Mouse (Mus musculus) forebrain, embryonic 11.5 days (tissue): Measurements from ENCODE around the gene Mrpl58. TPM values are rescaled to one million over a fixed set of nuclear protein-coding genes. Genes with fewer than 3 reads are reported as not detected.
A peak's percentile ranks its signal among the peaks of the same experiment; 100 is the strongest.

Experiments used
- ATAC-seq: fragments of 200-750 bp; cut with Nextera tagmentation; replicated peaks from 2 replicates; pipeline ENCODE4 v1.8.0; 2017; ENCODE audit warnings: moderate TSS enrichment; ENCODE audit not compliant: low FRiP score
- DNase-seq: peaks from one replicate; pipeline ENCODE4 v3.0.0-alpha.2; 2017; ENCODE audit warnings: low spot score
- H3K27ac ChIP-seq: fragments of 300-500 bp; sonication (generic); 2 replicates; pipeline ENCODE4 v1.5.1; 2014; ENCODE audit warnings: low read depth, low read length
- H3K27me3 ChIP-seq: fragments of 300-500 bp; sonication (generic); 2 replicates; pipeline ENCODE4 v1.6.1; 2014; ENCODE audit warnings: mild to moderate bottlenecking, low read length, mixed read lengths; ENCODE audit not compliant: control insufficient read depth, insufficient read depth
- H3K36me3 ChIP-seq: fragments of 300-500 bp; sonication (generic); 2 replicates; pipeline ENCODE4 v1.6.1; 2014; ENCODE audit warnings: mild to moderate bottlenecking, low read length, moderate library complexity, mixed read lengths; ENCODE audit not compliant: control insufficient read depth, insufficient read depth
- H3K4me1 ChIP-seq: fragments of 300-500 bp; sonication (generic); replicated peaks from 2 replicates; pipeline ENCODE4 v1.6.1; 2014; ENCODE audit warnings: low read length, mixed read lengths; ENCODE audit not compliant: control insufficient read depth, insufficient read depth
- H3K4me2 ChIP-seq: fragments of 300-500 bp; sonication (generic); 2 replicates; pipeline ENCODE4 v1.6.1; 2014; ENCODE audit warnings: low read depth, mild to moderate bottlenecking, low read length, moderate library complexity, mixed read lengths; ENCODE audit not compliant: severe bottlenecking
- H3K4me3 ChIP-seq: fragments of 300-500 bp; sonication (generic); 2 replicates; pipeline ENCODE4 v1.5.1; 2014; ENCODE audit warnings: low read depth, low read length
- H3K9ac ChIP-seq: fragments of 300-500 bp; sonication (generic); 2 replicates; pipeline ENCODE4 v1.6.1; 2014; ENCODE audit warnings: low read length
- H3K9me3 ChIP-seq: fragments of 300-500 bp; sonication (generic); 2 replicates; pipeline ENCODE4 v1.6.1; 2016; ENCODE audit warnings: low read length, mixed read lengths; ENCODE audit not compliant: control insufficient read depth
- WGBS: fragments of 180-500 bp; shearing (Covaris S2); extraction: QIAGEN DNeasy Blood & Tissue Kit; methylation state at CpG from one replicate; pipeline ENCODE4 v1.1.7; 2014; 5-methylcytosine and 5-hydroxymethylcytosine counted together
- polyA plus RNA-seq: library from polyadenylated mRNA; unstranded; fragments of >200 nt; fragmentation: Nextera tagmentation; extraction: Ambion mirVana; gene quantifications from 2 replicates; pipeline ENCODE4 v1.2.1, GENCODE M21; 2014

Gene Mrpl58
- polyA plus RNA-seq, 1 experiment from 2014 or later, result 253 TPM

GRCm38 (mm10) chr11:115367395-115367944, 36.1 kb upstream of the Mrpl58 start, which contains the start of gene Hid1:
Gene Hid1, minus strand, starts transcription at chr11:115367756.
- H3K27me3 ChIP-seq, result peaks cover 7% of the 10 kb centered on the region; the same call in 1 of the 2 replicates
- H3K9me3 ChIP-seq, result no peaks in the 10 kb centered on the region
- H3K4me2 ChIP-seq, result peak within 1 kb of the TSS; percentile 98
- H3K27ac ChIP-seq, result peak within 1 kb of the TSS; percentile 4; the same call in 1 of the 2 replicates
- under 1% methylated on average over 38 of the region's 39 CpGs for WGBS
- peaks cover 3% of the 10 kb centered on the region; the same call in 1 of the 2 replicates for H3K4me1 ChIP-seq
- H3K9ac ChIP-seq, result peak within 1 kb of the TSS; percentile 73
- peak within 1 kb of the TSS; percentile 66 for H3K4me3 ChIP-seq
- H3K36me3 ChIP-seq, result no peaks in the 10 kb centered on the region
- peak; percentile 92 for DNase-seq
- ATAC-seq, result peak; percentile 80

DNA sequence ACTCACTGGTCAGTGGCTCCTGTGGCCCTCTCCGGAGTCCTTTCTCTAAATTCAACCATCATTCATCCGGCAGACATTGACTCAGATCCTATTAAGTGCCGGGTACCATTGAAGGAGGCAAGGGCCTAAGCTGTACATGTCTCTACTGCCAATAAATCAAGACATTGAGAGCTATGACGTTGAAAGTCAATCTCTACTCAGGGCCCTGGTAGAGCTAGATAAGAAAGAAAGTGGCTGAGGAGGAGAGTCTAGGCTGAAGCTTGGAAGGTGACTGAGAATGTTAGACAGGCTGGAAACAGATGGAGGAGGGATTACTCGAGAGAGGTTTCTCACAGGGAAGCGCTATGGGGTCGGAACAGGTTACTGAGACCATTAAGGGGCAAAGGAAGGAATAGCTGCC, 33.2 kb upstream of the Mrpl58 start:
- Histone ChIP-seq H3K9me3 (no peaks in the 10 kb centered on the region), H3K4me1 (peaks cover 13% of the 10 kb centered on the region), H3K27me3 (peaks cover 15% of the 10 kb centered on the region), H3K4me3 (no peak overlapping the region), H3K36me3 (no peaks in the 10 kb centered on the region), H3K27ac (no peak overlapping the region), H3K9ac (no peak overlapping the region), H3K4me2 (no peak overlapping the region)
- ATAC-seq (no peak), DNase-seq (no peak)
- WGBS, result 61% methylated on average over 7 of the region's 7 CpGs

DNA sequence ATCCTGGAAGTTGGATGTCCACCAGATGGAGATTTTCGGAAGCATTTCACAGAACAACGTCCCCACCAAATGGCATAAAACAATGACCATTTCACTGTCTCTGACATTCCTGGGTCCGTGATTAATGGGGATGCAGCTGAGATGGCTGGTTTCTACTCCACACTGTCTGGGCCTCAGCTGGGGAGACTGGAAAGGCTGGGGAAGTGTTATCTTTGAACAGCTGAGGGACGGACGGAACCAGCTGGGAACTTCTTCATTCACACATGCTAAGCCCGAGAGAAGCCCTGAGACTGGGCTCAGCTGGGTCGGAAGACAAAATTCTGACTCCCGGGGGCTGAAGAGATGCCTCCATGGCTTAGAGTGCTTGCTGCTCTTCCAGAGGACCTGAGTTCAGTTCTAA, 32.2 kb upstream of the Mrpl58 start:
- Histone ChIP-seq H3K9ac (no peak overlapping the region), H3K4me1 (peaks cover 13% of the 10 kb centered on the region), H3K27me3 (peaks cover 15% of the 10 kb centered on the region), H3K27ac (no peak overlapping the region), H3K36me3 (no peaks in the 10 kb centered on the region), H3K9me3 (no peaks in the 10 kb centered on the region), H3K4me3 (no peak overlapping the region), H3K4me2 (no peak overlapping the region)
- DNase-seq, result no peak
- ATAC-seq, result no peak
- 73% methylated on average over 8 of the region's 8 CpGs for WGBS

DNA sequence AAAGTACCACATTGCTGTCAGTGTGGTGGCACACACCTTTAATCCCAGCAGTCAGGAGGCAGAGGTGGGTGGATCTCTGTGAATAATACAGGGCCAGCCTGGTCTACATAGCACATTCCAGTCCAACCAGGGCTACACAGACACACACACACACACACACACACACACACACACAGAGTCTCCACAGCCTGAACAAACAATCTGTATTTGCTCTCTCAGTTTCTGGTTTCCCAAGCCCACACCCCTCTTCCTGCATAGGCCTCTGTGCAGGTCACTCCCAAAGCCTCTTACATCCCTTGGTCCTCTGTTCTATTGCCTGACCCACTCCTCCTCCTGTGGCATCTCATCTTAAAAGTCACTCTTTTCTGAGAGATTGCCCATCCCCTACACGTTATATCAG, 31.5 kb upstream of the Mrpl58 start:
- WGBS, result 57% methylated on average over 1 of the region's 1 CpGs
- Histone ChIP-seq H3K4me3 (no peak overlapping the region), H3K27ac (no peak overlapping the region), H3K4me2 (no peak overlapping the region), H3K9me3 (no peaks in the 10 kb centered on the region), H3K27me3 (peaks cover 15% of the 10 kb centered on the region), H3K4me1 (peaks cover 10% of the 10 kb centered on the region), H3K9ac (no peak overlapping the region), H3K36me3 (no peaks in the 10 kb centered on the region)
- ATAC-seq (no peak), DNase-seq (no peak)

DNA sequence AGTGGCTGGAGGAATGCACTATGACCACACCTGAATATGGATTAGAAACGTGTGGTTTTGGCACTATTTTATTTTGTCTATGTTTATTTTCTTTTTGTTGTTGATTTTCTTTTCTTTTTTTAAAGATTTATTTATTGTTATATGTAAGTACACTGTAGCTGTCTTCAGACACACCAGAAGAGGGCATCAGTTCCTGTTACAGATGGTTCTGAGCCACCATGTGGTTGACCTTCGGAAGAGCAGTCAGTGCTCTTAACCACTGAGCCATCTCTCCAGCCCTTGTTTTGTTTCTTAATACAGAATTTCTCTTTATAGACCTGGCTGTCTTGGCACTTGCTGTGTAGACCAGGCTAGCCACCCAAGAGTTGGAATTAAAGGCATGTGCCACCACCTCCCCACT, 30.8 kb upstream of the Mrpl58 start:
- Histone ChIP-seq H3K27me3 (peaks cover 13% of the 10 kb centered on the region), H3K4me1 (peaks cover 10% of the 10 kb centered on the region), H3K4me2 (no peak overlapping the region), H3K9me3 (no peaks in the 10 kb centered on the region), H3K36me3 (no peaks in the 10 kb centered on the region), H3K9ac (no peak overlapping the region), H3K27ac (no peak overlapping the region), H3K4me3 (no peak overlapping the region)
- DNase-seq (no peak), ATAC-seq (no peak)
- WGBS, result 53% methylated on average over 2 of the region's 2 CpGs

DNA sequence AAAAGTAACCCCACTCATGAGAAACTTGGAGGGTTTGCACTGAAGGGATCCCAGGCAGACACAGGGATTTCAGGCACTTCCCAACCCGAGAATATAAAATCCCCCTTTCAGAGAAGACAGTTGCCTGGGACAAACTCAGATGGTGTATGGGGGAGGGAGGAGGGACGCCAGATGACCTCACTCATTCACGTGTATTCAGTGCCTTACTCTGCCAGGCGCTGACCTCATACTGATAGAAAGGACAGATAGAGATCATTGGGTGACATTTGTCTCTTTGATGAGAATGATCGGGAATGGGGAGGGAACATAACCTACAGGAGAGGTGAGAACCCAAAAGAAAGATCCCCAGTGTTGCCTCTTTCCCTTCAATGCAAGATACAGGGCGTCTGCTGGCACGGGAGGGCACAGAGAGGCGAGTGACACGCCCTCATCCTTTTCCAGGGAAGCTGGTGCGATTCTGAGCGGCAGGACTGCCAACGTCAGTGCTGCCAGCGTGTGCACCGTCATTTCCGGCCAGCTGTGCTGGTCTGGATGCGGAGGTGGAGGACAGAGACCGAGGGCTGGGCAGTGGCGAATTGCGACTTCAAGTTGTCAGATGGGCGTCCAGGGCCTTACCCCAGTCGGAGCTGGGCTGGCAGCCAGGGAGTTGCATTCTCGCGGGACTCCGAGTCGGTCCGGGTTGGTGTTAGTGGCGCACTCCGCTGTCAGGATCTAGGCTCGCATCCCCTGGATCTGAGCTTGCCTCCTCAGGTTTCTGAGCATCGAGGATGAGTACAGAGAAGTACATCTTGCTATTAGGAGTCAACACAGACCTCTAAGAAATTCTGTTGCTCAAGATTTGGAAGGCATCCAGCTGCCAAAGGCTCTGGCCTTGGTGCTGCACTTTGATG, 29.5 kb upstream of the Mrpl58 start:
- H3K9ac ChIP-seq, result peak overlapping the region; percentile 59

DNA sequence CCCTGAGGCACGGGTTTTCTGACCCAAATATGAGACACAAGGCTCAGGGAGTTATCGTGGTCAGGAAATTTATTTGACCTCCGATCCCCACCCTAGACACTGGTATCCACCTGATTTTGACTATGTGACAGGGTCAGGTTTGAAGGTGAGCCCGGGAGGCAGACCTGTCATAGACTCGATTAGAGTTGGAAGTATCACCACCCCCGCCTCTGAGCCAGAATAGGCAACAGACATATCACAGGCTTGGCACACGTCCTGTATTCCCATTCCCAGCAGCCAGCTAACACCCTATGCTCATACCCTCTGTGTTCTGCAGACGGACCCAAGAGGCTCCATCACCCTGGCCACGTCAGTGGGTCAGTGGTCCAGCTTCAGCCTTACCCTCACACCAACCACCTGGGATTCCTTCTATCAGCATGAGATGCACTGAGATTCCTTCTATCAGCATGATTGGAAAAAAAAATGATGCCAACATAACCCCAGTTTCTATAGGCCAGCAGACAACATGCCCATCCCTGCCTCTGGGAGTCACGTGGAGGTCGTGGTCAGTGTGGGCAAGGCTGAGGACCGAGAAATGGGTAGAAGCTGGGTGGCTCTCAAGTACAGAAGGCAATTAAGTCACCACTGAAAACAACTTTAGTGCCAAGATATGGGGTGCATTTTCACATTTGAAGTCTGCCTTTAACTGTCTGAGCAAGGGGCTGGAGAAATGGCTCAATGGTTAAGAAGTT, 28.7 kb upstream of the Mrpl58 start:
- Histone ChIP-seq H3K4me3 (no peak overlapping the region; the same call in 1 of the 2 replicates), H3K36me3 (no peaks in the 10 kb centered on the region), H3K27ac (no peak overlapping the region), H3K27me3 (peaks cover 10% of the 10 kb centered on the region), H3K4me1 (peaks cover 10% of the 10 kb centered on the region), H3K9me3 (no peaks in the 10 kb centered on the region), H3K9ac (peak overlapping the region; percentile 59), H3K4me2 (peak overlapping the region; percentile 84)
- WGBS, result 73% methylated on average over 12 of the region's 12 CpGs
- no peak for DNase-seq
- no peak for ATAC-seq

More for the DNA sequence above, 29.5 kb upstream of the Mrpl58 start:
- Histone ChIP-seq H3K27me3 (peaks cover 10% of the 10 kb centered on the region), H3K27ac (no peak overlapping the region), H3K4me3 (peak overlapping the region; percentile 36), H3K4me2 (peak overlapping the region; percentile 84), H3K36me3 (no peaks in the 10 kb centered on the region), H3K9me3 (no peaks in the 10 kb centered on the region), H3K4me1 (peaks cover 10% of the 10 kb centered on the region)
- 2% methylated on average over 30 of the region's 30 CpGs for WGBS
- DNase-seq (peak; percentile 65), ATAC-seq (0 out of 2 replicates have a peak, but pooled peaks have one; percentile 18)

DNA sequence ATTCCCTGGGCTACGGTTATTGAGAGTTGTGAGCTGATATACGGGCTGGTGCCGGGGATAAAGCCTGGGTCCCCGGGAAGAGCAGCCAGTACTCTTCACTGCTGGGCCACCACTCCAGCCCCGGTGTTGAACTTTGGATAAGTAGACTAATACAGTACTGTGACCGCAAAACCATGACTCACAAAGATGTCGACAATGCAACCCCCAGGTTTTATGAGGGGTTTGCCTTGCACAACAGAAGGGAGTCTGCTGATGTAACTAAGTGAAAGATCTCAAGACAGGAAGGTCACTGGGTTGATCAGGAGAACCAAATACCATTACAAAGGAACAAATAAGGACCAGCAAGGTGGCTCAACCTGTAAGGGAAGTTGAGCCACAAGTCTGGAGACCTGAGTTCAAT, 26.8 kb upstream of the Mrpl58 start:
- 75% methylated on average over 7 of the region's 7 CpGs for WGBS
- H3K27me3 ChIP-seq, result peaks cover 8% of the 10 kb centered on the region
- H3K9me3 ChIP-seq, result no peaks in the 10 kb centered on the region
- H3K4me3 ChIP-seq, result no peak overlapping the region
- H3K9ac ChIP-seq, result no peak overlapping the region
- no peaks in the 10 kb centered on the region for H3K36me3 ChIP-seq
- ATAC-seq, result no peak
- H3K27ac ChIP-seq, result no peak overlapping the region
- H3K4me1 ChIP-seq, result peaks cover 10% of the 10 kb centered on the region
- DNase-seq, result no peak
- H3K4me2 ChIP-seq, result no peak overlapping the region
